Mouse (Mus musculus): ENCODE results near the gene Uba7.

The Uba7 gene

GRCm38 (mm10) chr9:107975399-107976386, at the start of gene Uba7:
Uba7 (plus strand) TSS chr9:107975505.
- DNase-seq (ENCODE audit: low spot score in 2 of 2): peak; percentile 65 to 73

GRCm38 (mm10) chr9:107926920-107927420, 48.3 kb upstream of the Uba7 start:
- DNase-seq (ENCODE audit: low spot score in 2 of 2): no peak

GRCm38 (mm10) chr9:107927749-107928148, 47.6 kb upstream of the Uba7 start:
- DNase-seq (ENCODE audit: low spot score in 2 of 2): no peak

GRCm38 (mm10) chr9:107928169-107928568, 47.1 kb upstream of the Uba7 start, which contains the start of gene Actl11:
Actl11 (plus strand) TSS chr9:107928469.
- DNase-seq (ENCODE audit: low spot score in 2 of 2): no peak

- no peak for DNase-seq (ENCODE audit: low spot score in 2 of 2)
Measured at GRCm38 (mm10) chr9:107932221-107932620, 43.1 kb upstream of the Uba7 start.

- DNase-seq (ENCODE audit: low spot score in 2 of 2): no peak
Measured at GRCm38 (mm10) chr9:107934146-107934545, 41.2 kb upstream of the Uba7 start.

GRCm38 (mm10) chr9:107935374-107935773, 39.9 kb upstream of the Uba7 start, which contains the start of gene Camkv:
Camkv (plus strand) TSS chr9:107935674.
- DNase-seq (ENCODE audit: low spot score in 2 of 2): no peak

GRCm38 (mm10) chr9:107935790-107936214, 39.5 kb upstream of the Uba7 start:
- peak in 1 of 2 experiments; percentile 45 for DNase-seq (ENCODE audit: low spot score in 2 of 2)

- DNase-seq (ENCODE audit: low spot score in 2 of 2): no peak
Measured at GRCm38 (mm10) chr9:107936215-107936822, 39.0 kb upstream of the Uba7 start.

GRCm38 (mm10) chr9:107936831-107937230, 38.5 kb upstream of the Uba7 start:
- no peak for DNase-seq (ENCODE audit: low spot score in 2 of 2)

GRCm38 (mm10) chr9:107947241-107948194, 27.8 kb upstream of the Uba7 start:
- no peak for DNase-seq (ENCODE audit: low spot score in 2 of 2)

GRCm38 (mm10) chr9:107949184-107949921, 26.0 kb upstream of the Uba7 start:
- DNase-seq (ENCODE audit: low spot score in 2 of 2): no peak

GRCm38 (mm10) chr9:107949922-107950235, 25.4 kb upstream of the Uba7 start, which contains the start of gene Traip:
Traip (plus strand) TSS chr9:107950136.
- no peak for DNase-seq (ENCODE audit: low spot score in 2 of 2)

GRCm38 (mm10) chr9:107950460-107951355, 24.6 kb upstream of the Uba7 start:
- DNase-seq (ENCODE audit: low spot score in 2 of 2): peak; percentile 76 to 94

- no peak for DNase-seq (ENCODE audit: low spot score in 2 of 2)
Measured at GRCm38 (mm10) chr9:107955613-107956289, 19.6 kb upstream of the Uba7 start.

GRCm38 (mm10) chr9:107957141-107957540, 18.2 kb upstream of the Uba7 start:
- DNase-seq (ENCODE audit: low spot score in 2 of 2): no peak

- no peak for DNase-seq (ENCODE audit: low spot score in 2 of 2)
Measured at GRCm38 (mm10) chr9:107959896-107960295, 15.4 kb upstream of the Uba7 start.

- peak in 1 of 2 experiments; percentile 39 for DNase-seq (ENCODE audit: low spot score in 2 of 2)
Measured at GRCm38 (mm10) chr9:107960928-107961327, 14.4 kb upstream of the Uba7 start.

GRCm38 (mm10) chr9:107961351-107961762, 13.9 kb upstream of the Uba7 start:
- no peak for DNase-seq (ENCODE audit: low spot score in 2 of 2)

Measured in spleen, postnatal 10 days (tissue).